Mouse (Mus musculus) CH12.LX (cell line): ENCODE measurements around the gene Acot4. TPM values are rescaled to one million over a fixed set of nuclear protein-coding genes. Genes with fewer than 3 reads are reported as not detected.

ENCODE experiments used
- DNase-seq: peaks from one replicate; pipeline ENCODE4 v3.0.0-alpha.2; 2013; ENCODE audit errors: extremely low read depth
- H3K27ac ChIP-seq: 2 replicates; pipeline ENCODE4 v1.5.1; 2012; ENCODE audit warnings: low read depth, mild to moderate bottlenecking, control low read depth, moderate library complexity; ENCODE audit not compliant: insufficient read depth
- H3K27me3 ChIP-seq: replicated peaks from 2 replicates; pipeline ENCODE3; 2012; ENCODE audit warnings: inconsistent platforms
- H3K36me3 ChIP-seq, 2 experiments: replicated peaks in 1 of 2; 2 replicates each; pipeline versions ENCODE3 to v1.6.1; 2012; ENCODE audit warnings: inconsistent platforms in 1 of 2, low read length in 1 of 2, mild to moderate bottlenecking in 1 of 2, mixed read lengths in 1 of 2, moderate library complexity in 1 of 2; ENCODE audit not compliant: control insufficient read depth in 1 of 2, insufficient read depth in 1 of 2
- H3K4me1 ChIP-seq, 2 experiments: 2 replicates each; pipeline ENCODE4 v1.6.1; 2012; ENCODE audit warnings: inconsistent platforms in 1 of 2, moderate library complexity in 1 of 2; ENCODE audit not compliant: insufficient read depth in 2 of 2, control insufficient read depth in 1 of 2
- H3K4me2 ChIP-seq: 2 replicates; pipeline ENCODE4 v1.6.1; 2012; ENCODE audit warnings: low read depth, mild to moderate bottlenecking, control low read depth; ENCODE audit not compliant: poor library complexity, insufficient read depth, severe bottlenecking
- H3K4me3 ChIP-seq, 3 experiments: fragments of 150-350 bp in 1 of 3; sonication (generic) in 1 of 3; replicated peaks in 1 of 3; 2 replicates each; pipeline versions ENCODE3 to v1.5.1; 2011 to 2012; ENCODE audit warnings: low read depth in 2 of 3, low read length in 2 of 3, mild to moderate bottlenecking in 2 of 3, moderate library complexity in 2 of 3, control low read depth in 1 of 3, improper control_type of control experiment in 1 of 3, inconsistent platforms in 1 of 3, mixed read lengths in 1 of 3; ENCODE audit not compliant: poor library complexity in 1 of 3
- H3K79me2 ChIP-seq: replicated peaks from 2 replicates; pipeline ENCODE4 v1.6.1; 2012; ENCODE audit warnings: mild to moderate bottlenecking, moderate library complexity; ENCODE audit not compliant: control insufficient read depth, poor library complexity, insufficient read depth, severe bottlenecking; ENCODE audit errors: extremely low read depth
- H3K9ac ChIP-seq: 2 replicates; pipeline ENCODE4 v1.6.1; 2012; ENCODE audit warnings: low read depth, mild to moderate bottlenecking, control low read depth, moderate library complexity; ENCODE audit not compliant: insufficient read depth
- H3K9me3 ChIP-seq: replicated peaks from 2 replicates; pipeline ENCODE3; 2012; ENCODE audit warnings: low read length, inconsistent platforms, mixed read lengths
- CHD1 ChIP-seq: IDR thresholded peaks from 2 replicates; pipeline ENCODE4 v1.6.1; 2012; ENCODE audit warnings: low read depth, low read length, improper control_type of control experiment, inconsistent platforms
- CTCF ChIP-seq, 2 experiments: IDR thresholded peaks in 1 of 2; conservative IDR thresholded peaks in 1 of 2; 2 replicates each; pipeline ENCODE4 v1.5.1; 2011 to 2012; ENCODE audit warnings: low read depth in 2 of 2, low read length in 2 of 2, improper control_type of control experiment in 1 of 2, inconsistent platforms in 1 of 2, mild to moderate bottlenecking in 1 of 2, moderate library complexity in 1 of 2
- E2F4 ChIP-seq: IDR thresholded peaks from 2 replicates; pipeline ENCODE4 v1.6.1; 2011; ENCODE audit warnings: low read depth, low read length, improper control_type of control experiment; ENCODE audit not compliant: insufficient replicate concordance
- ETS1 ChIP-seq: conservative IDR thresholded peaks from 2 replicates; pipeline ENCODE4 v1.6.1; 2012; ENCODE audit warnings: low read depth, mild to moderate bottlenecking, inconsistent platforms, low read length, improper control_type of control experiment, moderate library complexity
- GABPA ChIP-seq: IDR thresholded peaks from 2 replicates; pipeline ENCODE4 v1.6.1; 2012; ENCODE audit warnings: low read depth, low read length, improper control_type of control experiment, inconsistent platforms; ENCODE audit not compliant: insufficient replicate concordance
- HCFC1 ChIP-seq: IDR thresholded peaks from 2 replicates; pipeline ENCODE4 v1.6.1; 2012; ENCODE audit warnings: low read depth, mild to moderate bottlenecking, inconsistent platforms, low read length, improper control_type of control experiment
- IRF4 ChIP-seq: IDR thresholded peaks from 2 replicates; pipeline ENCODE4 v1.6.1; 2014; ENCODE audit warnings: low read depth, mild to moderate bottlenecking, inconsistent platforms, low read length, improper control_type of control experiment
- JUND ChIP-seq: conservative IDR thresholded peaks from 2 replicates; pipeline ENCODE4 v1.6.1; 2011; ENCODE audit warnings: low read depth, low read length, improper control_type of control experiment
- MAFK ChIP-seq: IDR thresholded peaks from 2 replicates; pipeline ENCODE4 v1.6.1; 2011; ENCODE audit warnings: low read length, improper control_type of control experiment; ENCODE audit not compliant: insufficient replicate concordance
- MAZ ChIP-seq: IDR thresholded peaks from 2 replicates; pipeline ENCODE4 v1.6.1; 2012; ENCODE audit warnings: low read depth, mild to moderate bottlenecking, inconsistent platforms, low read length, improper control_type of control experiment, moderate library complexity
- MEF2A ChIP-seq: IDR thresholded peaks from 2 replicates; pipeline ENCODE4 v1.6.1; 2014; ENCODE audit warnings: low read depth, mild to moderate bottlenecking, inconsistent platforms, low read length, improper control_type of control experiment, borderline replicate concordance
- RAD21 ChIP-seq: IDR thresholded peaks from 2 replicates; pipeline ENCODE4 v1.6.1; 2011; ENCODE audit warnings: low read depth, mild to moderate bottlenecking, low read length, improper control_type of control experiment, moderate library complexity
- RCOR1 ChIP-seq: conservative IDR thresholded peaks from 2 replicates; pipeline ENCODE4 v1.6.1; 2012; ENCODE audit warnings: low read depth, mild to moderate bottlenecking, inconsistent platforms, low read length, improper control_type of control experiment
- SIN3A ChIP-seq: IDR thresholded peaks from 2 replicates; pipeline ENCODE4 v1.6.1; 2012; ENCODE audit warnings: low read length, improper control_type of control experiment, inconsistent platforms
- ZKSCAN1 ChIP-seq: IDR thresholded peaks from 2 replicates; pipeline ENCODE4 v1.6.1; 2012; ENCODE audit warnings: low read depth, inconsistent platforms, low read length, improper control_type of control experiment, borderline replicate concordance
- ZMIZ1 ChIP-seq: IDR thresholded peaks from 2 replicates; pipeline ENCODE4 v1.6.1; 2012; ENCODE audit warnings: low read depth, mild to moderate bottlenecking, inconsistent platforms, low read length, improper control_type of control experiment
- dilution Hi-C: fragments of 300-500 bp; cut with MboI; formaldehyde crosslinking; loops from 2 replicates; pipeline ENCODE4 v1.14.3; 2020; ENCODE audit warnings: low sequenced_read_pairs; ENCODE audit not compliant: extremely low pct_unique_long_range_greater_than_20kb, extremely low pct_ligation_motif_present
- in situ Hi-C: fragments of 300-500 bp; cut with MboI; formaldehyde crosslinking; loops from 3 replicates; pipeline ENCODE4 v1.14.3; 2019; ENCODE audit warnings: low sequenced_read_pairs, low pct_ligation_motif_present, low pct_unique_long_range_greater_than_20kb, mixed read lengths
- polyA plus RNA-seq: library from polyadenylated mRNA; unstranded; fragments of >175 nt; gene quantifications from 2 replicates; pipeline ENCODE4 v1.2.1, GENCODE M21; 2012; ENCODE audit warnings: low read depth; ENCODE audit not compliant: insufficient read length
- total RNA-seq, 2 experiments: library from RNA; depleted of rRNA; stranded (reverse); fragments of 300-350 nt in 1 of 2; fragments of >200 nt in 1 of 2; gene quantifications; 2 replicates each; pipeline ENCODE4 v1.2.3; 2012 to 2014

Gene Acot4
- total and polyA plus RNA-seq, 3 experiments, result not detected

- TF ChIP-seq HCFC1 (no peak), IRF4 (no peak), SIN3A (no peak), JUND (no peak)
- TF ChIP-seq, all 38 proteins: peak for 0
- H3K9ac ChIP-seq, result no peak within 1 kb of the TSS
- H3K36me3 ChIP-seq, result no peaks in the 10 kb centered on the region
- H3K79me2 ChIP-seq, result no peaks in the 10 kb centered on the region
- H3K27me3 ChIP-seq, result no peaks in the 10 kb centered on the region
- dilution Hi-C loops, result no loop called here
- peaks cover 5% of the 10 kb centered on the region for H3K9me3 ChIP-seq
- H3K4me1 ChIP-seq, result no peaks in the 10 kb centered on the region
- H3K27ac ChIP-seq, result no peak within 1 kb of the TSS
- in situ Hi-C loops, result loop anchor here (25.0 kb wide), 2 partner anchors 90 to 265 kb away; partner anchors contain the start of gene Riox1
- H3K4me2 ChIP-seq, result no peak within 1 kb of the TSS
- H3K4me3 ChIP-seq, result no peak within 1 kb of the TSS
- no peak for DNase-seq
Measured at GRCm38 (mm10) chr12:84051937-84052474, 13.8 kb downstream of the Acot4 start, which contains the start of gene Acot3. Acot3 (plus strand) TSS chr12:84052144.

- no peak for DNase-seq
- dilution Hi-C loops, result no loop called here
- Histone ChIP-seq H3K9ac (no peak overlapping the region), H3K27ac (no peak overlapping the region), H3K27me3 (no peaks in the 10 kb centered on the region), H3K9me3 (peaks cover 3% of the 10 kb centered on the region), H3K4me2 (no peak overlapping the region), H3K4me1 (no peaks in the 10 kb centered on the region), H3K4me3 (no peak overlapping the region), H3K36me3 (no peaks in the 10 kb centered on the region), H3K79me2 (no peaks in the 10 kb centered on the region)
- TF ChIP-seq HCFC1 (no peak), ZMIZ1 (no peak), GABPA (no peak), ETS1 (no peak), ZKSCAN1 (no peak), MAZ (no peak), SIN3A (no peak), CTCF (conservative IDR thresholded peaks at IDR 0.05 in 1 of 2, IDR thresholded peaks at IDR 0.05 in 1 of 2; ENCODE audit: low read depth in 2 of 2, low read length in 2 of 2) (no peak), MEF2A (no peak), CHD1 (no peak), MAFK (no peak), E2F4 (no peak), JUND (no peak), RAD21 (no peak), RCOR1 (no peak)
- in situ Hi-C loops, result loop anchor here (25.0 kb wide), 2 partner anchors 90 to 265 kb away; partner anchors contain the start of gene Riox1
Measured at GRCm38 (mm10) chr12:84052609-84053008, 14.4 kb downstream of the Acot4 start.
